Mouse (Mus musculus): ENCODE measurements around the gene Dock8. TPM values are rescaled to one million over a fixed set of nuclear protein-coding genes. Genes with fewer than 3 reads are reported as not detected.
A peak's percentile ranks its signal among the peaks of the same experiment; 100 is the strongest.

Dock8 gene
- polyA plus RNA-seq, 1 experiment, result 8.2 TPM

- H3ac ChIP-seq (ENCODE audit: control insufficient read depth, insufficient read length, low read depth), result no peak overlapping the region
- no peaks in the 10 kb centered on the region for H3K79me3 ChIP-seq (ENCODE audit: low read depth)
- H3K27me3 ChIP-seq (ENCODE audit: control insufficient read depth, insufficient read depth, insufficient read length), result no peaks in the 10 kb centered on the region
- H3K79me2 ChIP-seq (ENCODE audit: control insufficient read depth, insufficient read depth), result no peaks in the 10 kb centered on the region
- no peak for TF ChIP-seq MAX (IDR thresholded peaks at IDR 0.05)
- no peak for TF ChIP-seq USF1 (IDR thresholded peaks at IDR 0.05; ENCODE audit: low read depth)
- no peak for TF ChIP-seq CTCF (IDR thresholded peaks at IDR 0.05; ENCODE audit: control insufficient read depth, insufficient read depth, insufficient read length)
- no peak for TF ChIP-seq CEBPB (IDR thresholded peaks at IDR 0.05; ENCODE audit: low read depth)
- no peak for TF ChIP-seq MYOD1 (IDR thresholded peaks at IDR 0.05; ENCODE audit: control insufficient read depth, insufficient read length, low read depth)
- no peak for TF ChIP-seq MYOG (IDR thresholded peaks at IDR 0.05; ENCODE audit: control insufficient read depth, extremely low read depth, insufficient read length)
- TF ChIP-seq FOSL1 (IDR thresholded peaks at IDR 0.05; ENCODE audit: insufficient read depth, low read length, poor library complexity, severe bottlenecking), result no peak
- H3K4me3 ChIP-seq (ENCODE audit: insufficient read depth, poor library complexity, severe bottlenecking), result no peak overlapping the region
- no peaks in the 10 kb centered on the region for H3K36me3 ChIP-seq (ENCODE audit: control insufficient read depth, insufficient read depth)
These were observed 28.0 kb upstream of the Dock8 start for GRCm38 (mm10) chr19:24971307-24971706.

GRCm38 (mm10) chr19:24972701-24973390 is 26.5 kb upstream of the Dock8 start:
- H3K27me3 ChIP-seq (ENCODE audit: control insufficient read depth, insufficient read depth, insufficient read length), result no peaks in the 10 kb centered on the region

GRCm38 (mm10) chr19:24977991-24978390 is 21.3 kb upstream of the Dock8 start:
- Histone ChIP-seq H3K79me3 (ENCODE audit: low read depth) (no peaks in the 10 kb centered on the region), H3ac (ENCODE audit: control insufficient read depth, insufficient read length, low read depth) (no peak overlapping the region)
- TF ChIP-seq FOSL1 (IDR thresholded peaks at IDR 0.05; ENCODE audit: insufficient read depth, low read length, poor library complexity, severe bottlenecking), result no peak
- no peak for TF ChIP-seq MAX (IDR thresholded peaks at IDR 0.05)
- TF ChIP-seq MYOD1 (IDR thresholded peaks at IDR 0.05; ENCODE audit: control insufficient read depth, insufficient read length, low read depth), result no peak
- TF ChIP-seq MYOG (IDR thresholded peaks at IDR 0.05; ENCODE audit: control insufficient read depth, extremely low read depth, insufficient read length), result no peak
- TF ChIP-seq CTCF (IDR thresholded peaks at IDR 0.05; ENCODE audit: control insufficient read depth, insufficient read depth, insufficient read length), result no peak
- TF ChIP-seq CEBPB (IDR thresholded peaks at IDR 0.05; ENCODE audit: low read depth), result no peak
- TF ChIP-seq USF1 (IDR thresholded peaks at IDR 0.05; ENCODE audit: low read depth), result no peak

More at GRCm38 (mm10) chr19:24972701-24973390, 26.5 kb upstream of the Dock8 start:
- no peaks in the 10 kb centered on the region for H3K79me3 ChIP-seq (ENCODE audit: low read depth)
- H3K36me3 ChIP-seq (ENCODE audit: control insufficient read depth, insufficient read depth), result no peaks in the 10 kb centered on the region
- no peaks in the 10 kb centered on the region for H3K79me2 ChIP-seq (ENCODE audit: control insufficient read depth, insufficient read depth)
- TF ChIP-seq MYOD1 (IDR thresholded peaks at IDR 0.05; ENCODE audit: control insufficient read depth, insufficient read length, low read depth), result no peak
- H3ac ChIP-seq (ENCODE audit: control insufficient read depth, insufficient read length, low read depth), result no peak overlapping the region
- no peak overlapping the region for H3K4me3 ChIP-seq (ENCODE audit: insufficient read depth, poor library complexity, severe bottlenecking)

GRCm38 (mm10) chr19:24978852-24979842 is 20.2 kb upstream of the Dock8 start:
- H3ac ChIP-seq (ENCODE audit: control insufficient read depth, insufficient read length, low read depth), result no peak overlapping the region
- no peaks in the 10 kb centered on the region for H3K36me3 ChIP-seq (ENCODE audit: control insufficient read depth, insufficient read depth)
- TF ChIP-seq FOSL1 (IDR thresholded peaks at IDR 0.05; ENCODE audit: insufficient read depth, low read length, poor library complexity, severe bottlenecking) (no peak), MYOD1 (IDR thresholded peaks at IDR 0.05; ENCODE audit: control insufficient read depth, insufficient read length, low read depth) (no peak), CTCF (IDR thresholded peaks at IDR 0.05; ENCODE audit: control insufficient read depth, insufficient read depth, insufficient read length) (no peak), USF1 (IDR thresholded peaks at IDR 0.05; ENCODE audit: low read depth) (no peak), MYOG (IDR thresholded peaks at IDR 0.05; ENCODE audit: control insufficient read depth, extremely low read depth, insufficient read length) (no peak), CEBPB (IDR thresholded peaks at IDR 0.05; ENCODE audit: low read depth) (no peak), MAX (IDR thresholded peaks at IDR 0.05) (no peak)
- H3K79me2 ChIP-seq (ENCODE audit: control insufficient read depth, insufficient read depth), result no peaks in the 10 kb centered on the region
- no peaks in the 10 kb centered on the region for H3K27me3 ChIP-seq (ENCODE audit: control insufficient read depth, insufficient read depth, insufficient read length)
- H3K79me3 ChIP-seq (ENCODE audit: low read depth), result no peaks in the 10 kb centered on the region
- no peak overlapping the region for H3K4me3 ChIP-seq (ENCODE audit: insufficient read depth, poor library complexity, severe bottlenecking)

More at GRCm38 (mm10) chr19:24977991-24978390, 21.3 kb upstream of the Dock8 start:
- no peaks in the 10 kb centered on the region for H3K36me3 ChIP-seq (ENCODE audit: control insufficient read depth, insufficient read depth)
- no peaks in the 10 kb centered on the region for H3K79me2 ChIP-seq (ENCODE audit: control insufficient read depth, insufficient read depth)
- no peak overlapping the region for H3K4me3 ChIP-seq (ENCODE audit: insufficient read depth, poor library complexity, severe bottlenecking)
- no peaks in the 10 kb centered on the region for H3K27me3 ChIP-seq (ENCODE audit: control insufficient read depth, insufficient read depth, insufficient read length)

- no peaks in the 10 kb centered on the region for H3K27me3 ChIP-seq (ENCODE audit: control insufficient read depth, insufficient read depth, insufficient read length)
These were observed 18.0 kb upstream of the Dock8 start for GRCm38 (mm10) chr19:24981294-24981693.

More at GRCm38 (mm10) chr19:24981294-24981693, 18.0 kb upstream of the Dock8 start:
- H3ac ChIP-seq (ENCODE audit: control insufficient read depth, insufficient read length, low read depth), result no peak overlapping the region
- H3K79me3 ChIP-seq (ENCODE audit: low read depth), result no peaks in the 10 kb centered on the region
- TF ChIP-seq FOSL1 (IDR thresholded peaks at IDR 0.05; ENCODE audit: insufficient read depth, low read length, poor library complexity, severe bottlenecking), result peak; percentile 28
- peak; percentile 62 for TF ChIP-seq CEBPB (IDR thresholded peaks at IDR 0.05; ENCODE audit: low read depth)
- peak; percentile 62 for TF ChIP-seq MAX (IDR thresholded peaks at IDR 0.05)
- no peak for TF ChIP-seq CTCF (IDR thresholded peaks at IDR 0.05; ENCODE audit: control insufficient read depth, insufficient read depth, insufficient read length)
- TF ChIP-seq USF1 (IDR thresholded peaks at IDR 0.05; ENCODE audit: low read depth), result no peak
- TF ChIP-seq MYOG (IDR thresholded peaks at IDR 0.05; ENCODE audit: control insufficient read depth, extremely low read depth, insufficient read length), result no peak
- peak; percentile 32 for TF ChIP-seq MYOD1 (IDR thresholded peaks at IDR 0.05; ENCODE audit: control insufficient read depth, insufficient read length, low read depth)
- no peaks in the 10 kb centered on the region for H3K79me2 ChIP-seq (ENCODE audit: control insufficient read depth, insufficient read depth)
- no peak overlapping the region for H3K4me3 ChIP-seq (ENCODE audit: insufficient read depth, poor library complexity, severe bottlenecking)
- H3K36me3 ChIP-seq (ENCODE audit: control insufficient read depth, insufficient read depth), result no peaks in the 10 kb centered on the region
